Mouse (Mus musculus) c-Kit-positive CD71-positive TER-119-negative erythroid progenitor cells, embryonic 14.5 days (primary cell): ENCODE measurements around the gene Kalrn.

Experiments
- DNase-seq: peaks from one replicate; pipeline ENCODE4 v3.0.0-alpha.2; 2013; ENCODE audit warnings: low read depth

Kalrn gene

DNA sequence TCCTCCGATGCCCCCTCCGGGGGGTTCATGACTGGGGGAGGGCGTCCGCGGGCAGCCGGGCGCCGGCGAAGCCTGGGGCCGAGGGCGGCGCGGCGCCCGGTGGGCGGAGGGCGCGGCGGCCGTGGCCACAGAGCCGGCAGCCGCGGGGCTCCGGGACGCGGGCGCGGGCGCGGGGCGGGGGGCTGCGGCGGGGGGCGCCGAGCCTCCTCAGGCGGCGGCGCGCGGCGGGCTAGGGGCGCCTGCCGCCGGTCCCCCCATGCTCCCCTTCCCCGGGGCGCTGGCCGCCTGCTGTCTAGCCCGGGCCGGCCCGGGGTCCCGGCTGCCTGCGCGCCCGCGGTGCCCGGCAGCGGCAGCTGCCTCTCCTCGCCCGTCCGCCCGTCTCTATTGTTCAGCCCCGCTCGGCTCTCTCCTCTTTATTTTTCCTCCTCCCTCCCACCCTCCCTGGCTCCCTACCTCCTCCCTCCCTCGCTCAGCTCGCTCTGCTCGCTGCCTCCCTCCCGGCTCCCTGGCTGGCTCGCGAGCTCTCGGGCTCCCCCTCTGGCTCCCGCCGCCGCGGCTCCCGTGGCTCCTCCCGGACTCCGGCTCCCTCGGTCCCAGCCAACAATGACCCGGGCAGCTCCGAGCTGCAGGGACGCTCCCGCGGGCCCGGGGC, at the start of gene Kalrn:
Gene Kalrn (minus strand): TSS at position 382 of the 652 bp plus-strand sequence.
- peak; percentile 30 for DNase-seq

GRCm38 (mm10) chr16:34614021-34614420, 40.7 kb upstream of the Kalrn start:
- no peak for DNase-seq

DNA sequence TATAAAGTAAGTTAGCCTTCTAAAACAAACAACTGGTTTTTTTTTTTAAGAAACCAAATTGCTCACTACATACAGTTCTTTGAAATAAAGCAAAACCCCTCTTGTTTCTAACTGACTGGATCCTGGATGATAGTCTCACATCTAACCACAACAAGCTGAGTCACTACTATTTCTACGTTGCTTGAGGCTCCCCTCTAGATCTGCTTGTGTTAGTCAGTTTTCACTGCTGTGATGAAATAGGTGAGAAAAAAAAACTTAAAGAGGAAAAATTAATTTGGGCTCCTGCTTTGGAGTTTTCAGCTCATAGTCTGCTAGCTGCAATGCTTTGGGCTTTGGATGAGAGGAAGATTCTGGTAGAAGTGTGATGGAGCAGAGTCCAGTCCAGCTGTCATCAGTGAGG, 36.8 kb upstream of the Kalrn start:
- DNase-seq = no peak

- DNase-seq = no peak
Observed at GRCm38 (mm10) chr16:34605679-34606078, 32.3 kb upstream of the Kalrn start.

DNA sequence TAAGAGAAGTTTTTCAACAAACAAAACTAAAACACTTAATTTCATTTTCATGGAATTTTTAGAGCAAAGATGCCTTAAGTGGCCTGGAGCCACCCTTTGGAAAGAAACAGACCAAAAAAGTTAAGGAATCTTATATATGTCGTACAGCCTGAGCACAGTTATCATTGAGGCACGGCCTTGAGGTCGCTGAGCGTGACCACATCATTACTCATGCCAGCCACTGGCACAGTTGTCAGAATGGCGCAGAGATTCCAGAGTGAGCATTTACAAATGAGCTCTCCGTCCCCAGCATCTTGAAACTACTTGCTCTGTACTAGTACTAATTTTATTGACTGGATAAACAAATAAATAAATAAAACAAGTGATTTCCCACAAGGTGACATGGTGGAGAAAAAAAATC, 30.5 kb upstream of the Kalrn start:
- no peak for DNase-seq

DNA sequence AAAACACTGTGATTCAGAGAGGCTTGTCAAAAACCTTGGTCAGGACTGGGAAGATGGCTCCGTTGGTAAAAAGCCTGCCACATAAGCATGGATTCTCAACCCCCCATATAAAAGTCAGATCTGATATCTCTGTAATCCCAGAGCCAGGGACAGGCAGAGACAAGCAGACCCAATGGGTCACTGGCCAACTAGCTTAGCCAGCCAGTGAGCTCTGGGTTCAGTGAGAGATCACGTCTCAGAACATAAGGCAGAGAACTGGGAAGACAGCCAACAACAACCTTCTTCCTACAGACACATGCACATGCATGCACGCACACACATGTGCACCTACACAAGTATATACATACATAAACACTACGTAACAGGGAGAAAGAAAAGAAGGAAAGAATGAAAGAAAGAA, 29.7 kb upstream of the Kalrn start:
- DNase-seq = no peak

GRCm38 (mm10) chr16:34601954-34602353, 28.6 kb upstream of the Kalrn start:
- DNase-seq = no peak

- DNase-seq = no peak
Observed at GRCm38 (mm10) chr16:34595294-34595693, 22.0 kb upstream of the Kalrn start.

GRCm38 (mm10) chr16:34594597-34595262, 21.4 kb upstream of the Kalrn start:
- DNase-seq = no peak

DNA sequence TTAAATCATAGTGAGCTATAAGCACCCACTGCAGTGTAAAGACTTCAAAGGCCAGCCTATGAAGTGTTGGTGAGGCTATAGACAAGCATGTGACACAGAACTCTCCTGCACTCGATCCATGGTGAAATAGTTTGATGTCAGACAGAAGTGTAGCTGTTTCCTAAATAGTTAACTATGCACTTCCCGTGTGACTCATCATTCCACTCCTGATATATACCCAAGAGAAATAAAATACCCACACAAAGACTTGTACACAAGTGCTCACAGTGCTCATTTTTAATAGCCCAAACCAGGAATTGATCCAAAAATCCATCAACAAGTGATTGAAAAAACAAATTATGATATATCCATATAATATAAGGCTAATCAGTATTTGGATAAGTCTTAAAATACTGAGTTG, 19.4 kb upstream of the Kalrn start:
- no peak for DNase-seq

DNA sequence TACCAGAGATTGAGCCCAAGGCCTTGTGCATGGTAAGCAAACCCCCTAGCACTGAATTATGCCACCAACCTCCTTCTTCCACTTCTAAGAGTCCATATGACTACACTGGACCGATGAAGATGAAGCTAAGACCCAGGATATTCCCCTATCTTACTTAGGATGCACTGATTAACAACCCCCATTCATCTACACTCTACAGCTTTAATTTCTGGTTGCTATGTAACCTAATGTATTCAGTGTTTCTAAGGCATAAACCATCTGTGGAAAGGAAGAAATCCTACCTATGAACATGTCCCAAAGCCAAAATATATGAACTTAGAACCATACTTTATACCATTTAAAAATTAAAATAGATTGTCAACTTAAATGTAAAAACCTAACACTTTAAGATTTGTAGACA, 18.6 kb upstream of the Kalrn start:
- no peak for DNase-seq

- DNase-seq = no peak
Observed at GRCm38 (mm10) chr16:34579671-34580326, 6.5 kb upstream of the Kalrn start.

DNA sequence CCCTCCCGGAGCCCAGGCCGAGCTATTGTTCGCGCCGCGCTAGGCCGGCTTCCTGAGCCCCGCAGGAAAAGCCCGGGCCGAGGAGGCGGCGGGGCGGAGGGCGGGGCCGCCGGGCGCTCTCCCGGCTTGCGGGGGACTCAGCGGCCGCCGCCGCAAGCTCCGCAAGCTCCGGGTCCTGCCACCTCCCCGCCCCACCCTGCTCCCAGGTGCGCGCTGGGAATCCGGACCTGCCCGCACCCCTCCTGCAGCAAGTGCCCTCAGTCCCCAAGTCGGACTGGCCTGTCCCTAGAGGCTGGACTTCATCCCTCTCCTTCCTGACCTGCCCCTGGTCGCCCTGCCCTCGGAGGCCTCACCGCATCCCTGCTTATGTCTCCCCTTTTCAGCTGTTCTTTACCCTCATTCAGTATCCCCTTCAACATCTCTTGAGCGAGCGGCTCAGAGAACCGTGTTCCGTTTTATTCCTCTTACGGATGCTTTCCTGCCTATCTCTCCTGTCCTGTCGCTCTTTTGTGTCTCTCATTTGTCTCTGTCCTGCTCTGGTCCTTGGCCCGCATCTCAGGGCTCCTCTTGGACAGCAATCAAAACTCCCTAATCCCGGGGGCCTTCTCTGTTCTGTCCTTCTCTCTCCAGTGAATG, 642 bp upstream of the Kalrn start:
- DNase-seq = no peak

GRCm38 (mm10) chr16:34572406-34573150, 754 bp downstream of the Kalrn start:
- no peak for DNase-seq

GRCm38 (mm10) chr16:34571931-34572405, 1.4 kb downstream of the Kalrn start:
- DNase-seq = no peak

DNA sequence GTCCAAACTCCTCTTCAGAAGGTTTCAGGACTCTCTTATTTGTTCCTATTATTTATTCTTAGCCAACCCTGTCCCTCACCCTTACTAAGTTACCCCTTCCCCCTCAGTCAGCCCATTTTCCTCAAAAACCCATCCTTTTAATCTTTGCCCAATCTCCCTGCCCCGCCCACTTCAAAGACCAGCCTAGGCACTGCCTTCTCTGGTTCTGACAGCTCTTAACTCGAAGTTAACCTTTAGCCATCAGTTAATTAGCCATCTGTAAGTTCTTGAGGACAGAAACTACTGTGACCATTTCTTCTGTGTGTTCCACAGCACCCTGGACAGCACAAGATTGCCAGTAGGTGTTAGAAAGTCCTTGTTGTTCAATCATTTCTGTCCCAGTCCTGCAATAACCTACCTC, 3.4 kb downstream of the Kalrn start:
- no peak for DNase-seq

GRCm38 (mm10) chr16:34568831-34569230, 4.5 kb downstream of the Kalrn start:
- no peak for DNase-seq

- no peak for DNase-seq
Observed at GRCm38 (mm10) chr16:34563593-34564280, 9.6 kb downstream of the Kalrn start.

GRCm38 (mm10) chr16:34561734-34562135, 11.6 kb downstream of the Kalrn start:
- DNase-seq = no peak

DNA sequence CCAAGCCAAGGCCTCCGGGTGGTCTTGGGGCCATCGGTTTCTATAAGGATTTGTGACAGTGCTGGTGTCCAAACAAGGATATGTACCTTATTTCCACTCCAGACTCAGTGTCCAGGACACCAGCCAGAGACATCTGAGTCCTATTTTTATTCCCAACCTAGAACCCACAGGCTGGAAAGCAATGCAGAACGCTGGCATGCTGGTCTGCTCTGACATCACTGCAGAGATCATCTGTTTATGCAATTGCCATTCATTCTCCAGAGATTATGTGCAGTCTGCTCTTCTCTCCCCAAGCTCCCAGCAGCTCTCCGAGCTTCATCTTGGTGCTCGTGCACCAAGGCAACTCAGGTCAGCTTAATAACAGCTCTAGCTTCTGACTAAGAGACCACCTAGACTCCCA, 12.5 kb downstream of the Kalrn start:
- DNase-seq = no peak

GRCm38 (mm10) chr16:34560411-34560810, 12.9 kb downstream of the Kalrn start:
- DNase-seq = no peak
